ENCODE assay signal across 9 mouse cellular contexts in the genomic region with DNA sequence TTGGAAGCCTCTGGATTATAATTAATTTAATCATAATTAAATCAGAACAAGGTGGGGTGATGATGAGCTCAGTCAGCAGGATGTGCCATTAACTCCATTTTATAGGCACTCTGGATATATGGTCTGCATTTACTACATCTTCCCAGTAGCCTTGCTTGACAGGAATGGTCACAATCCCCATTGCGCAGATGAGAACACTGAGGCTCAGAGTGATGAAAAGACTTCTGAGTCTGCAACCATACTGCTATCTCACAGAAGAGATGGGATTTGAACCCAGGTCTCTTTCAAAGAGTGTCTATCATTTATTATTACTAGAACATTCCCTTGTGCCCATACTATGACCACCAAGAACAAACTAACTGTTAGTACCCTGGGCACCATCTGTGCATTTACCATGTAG. TPM values are rescaled to one million over a fixed set of nuclear protein-coding genes. Genes with fewer than 3 reads are reported as not detected.
DNase-seq lines count a peak whose midpoint lies in the region; ATAC-seq and TF ChIP-seq lines count a peak whose summit lies in the region.
"Had no signal": no experiment of that assay in that cellular context is flagged by ENCODE, and none has a peak within 500 bp of the region (broad histone marks: within the 10 kb centered on the region; RNA-seq: fewer than 3 reads in every experiment).

No protein-coding gene starts in this region.

- no peak for DNase-seq in heart, postnatal 14 days
- peak; percentile 21 for DNase-seq in adipocyte (ENCODE audit: low spot score)
- DNase-seq in midbrain, embryonic 10.5 days (ENCODE audit: low spot score): no peak
- no peak for DNase-seq in left cerebral cortex, adult 2 months (ENCODE audit: extremely low spot score in 1 of 2, low spot score in 2 of 2)
- DNase-seq: kidney, adult 11 months had no signal

- peak overlapping the region; percentile 58 for H3K9ac ChIP-seq in heart, embryonic 14.5 days (ENCODE audit: low read length)
- H3K9ac ChIP-seq in hindbrain, embryonic 15.5 days: no peak overlapping the region

- H3K36me3 ChIP-seq in heart, embryonic 14.5 days (ENCODE audit: control insufficient read depth, insufficient read depth, low read length): peaks cover 13% of the 10 kb centered on the region
- no peaks in the 10 kb centered on the region for H3K36me3 ChIP-seq in hindbrain, embryonic 15.5 days
- no peaks in the 10 kb centered on the region for H3K36me3 ChIP-seq in midbrain, embryonic 10.5 days

- peak overlapping the region; percentile 33 to 43; a peak in 3 of 4 replicates for H3K4me3 ChIP-seq in heart, embryonic 14.5 days (ENCODE audit: control insufficient read depth in 1 of 2, insufficient read depth in 1 of 2, low read depth in 1 of 2, low read length in 2 of 2)
- no peak overlapping the region for H3K4me3 ChIP-seq in hindbrain, embryonic 15.5 days
- 0 out of 2 replicates have a peak overlapping the region, but pooled peaks have one; percentile 20 for H3K4me3 ChIP-seq in midbrain, embryonic 10.5 days
- H3K4me3 ChIP-seq in left cerebral cortex, adult 2 months: no peak overlapping the region

- no peaks in the 10 kb centered on the region for H3K9me3 ChIP-seq in heart, embryonic 14.5 days (ENCODE audit: control insufficient read depth, low read length)
- H3K9me3 ChIP-seq in hindbrain, embryonic 15.5 days: no peaks in the 10 kb centered on the region
- no peaks in the 10 kb centered on the region for H3K9me3 ChIP-seq in midbrain, embryonic 10.5 days (replicated peaks)

- 100% methylated on average over 1 of the region's 1 CpGs for WGBS in heart, embryonic 14.5 days
- WGBS in hindbrain, embryonic 15.5 days: 100% methylated on average over 1 of the region's 1 CpGs
- WGBS in midbrain, embryonic 10.5 days: 97% methylated on average over 1 of the region's 1 CpGs

- TF ChIP-seq CTCF in left cerebral cortex, adult 2 months (IDR thresholded peaks at IDR 0.05): no peak

- no peaks in the 10 kb centered on the region for H3K27me3 ChIP-seq in heart, embryonic 14.5 days (ENCODE audit: control insufficient read depth, insufficient read depth, low read length)
- peaks cover 4% of the 10 kb centered on the region; the same call in 1 of the 2 replicates for H3K27me3 ChIP-seq in hindbrain, embryonic 15.5 days
- peaks cover 24% of the 10 kb centered on the region for H3K27me3 ChIP-seq in midbrain, embryonic 10.5 days (ENCODE audit: low read depth, poor library complexity, severe bottlenecking)

- peak overlapping the region; percentile 75 to 76; a peak in 3 of 4 replicates for H3K27ac ChIP-seq in heart, embryonic 14.5 days (replicated peaks in 1 of 2; ENCODE audit: control insufficient read depth in 1 of 2, insufficient read depth in 1 of 2, low read depth in 2 of 2, low read length in 2 of 2)
- H3K27ac ChIP-seq in hindbrain, embryonic 15.5 days (replicated peaks): peak overlapping the region; percentile 58; the same call in 1 of the 2 replicates
- H3K27ac ChIP-seq in midbrain, embryonic 10.5 days (replicated peaks): peak overlapping the region; percentile 76
- no peak overlapping the region for H3K27ac ChIP-seq in left cerebral cortex, adult 2 months

- intact Hi-C loops in heart, postnatal 14 days (cut with DNase I): no loop called here
- intact Hi-C loops in left cerebral cortex, adult 2 months (cut with DNase I): no loop called here

- no peak for ATAC-seq in heart, embryonic 14.5 days (ENCODE audit: insufficient number of reproducible peaks, insufficient read depth, low FRiP score, low read depth)
- no peak for ATAC-seq in hindbrain, embryonic 15.5 days (ENCODE audit: low FRiP score, low read depth)
- no peak for ATAC-seq in megakaryocyte progenitor cell, adult 5-6 weeks (replicated peaks; ENCODE audit: poor library complexity)
- no peak for ATAC-seq in erythroid progenitor cell, adult 5-6 weeks (replicated peaks; ENCODE audit: low FRiP score, poor library complexity, severe bottlenecking)

- peaks cover 24 to 46% of the 10 kb centered on the region in 2 experiments for H3K4me1 ChIP-seq in heart, embryonic 14.5 days (ENCODE audit: control insufficient read depth in 2 of 2, insufficient read depth in 2 of 2, low read length in 2 of 2)
- H3K4me1 ChIP-seq in hindbrain, embryonic 15.5 days (replicated peaks): peaks cover 24% of the 10 kb centered on the region
- H3K4me1 ChIP-seq in midbrain, embryonic 10.5 days: peaks cover 69% of the 10 kb centered on the region

- H3K4me2 ChIP-seq in heart, embryonic 14.5 days (ENCODE audit: low read length): peak overlapping the region; percentile 56
- H3K4me2 ChIP-seq in hindbrain, embryonic 15.5 days: no peak overlapping the region

RNA-seq across cellular contexts. Expression of gene Hspb8, which starts 2.5 kb away (rescaled TPM):
- polyA plus RNA-seq in heart, embryonic 14.5 days (2014; fragmentation: Nextera tagmentation; extraction: Ambion mirVana): 30.4 and 31.7 TPM in 2 replicates
- 100 to 1,000 TPM; 234 to 252 TPM for total RNA-seq in heart, postnatal 14 days (2021)
- polyA plus RNA-seq in hindbrain, embryonic 15.5 days (2015; fragmentation: Nextera tagmentation; extraction: Ambion mirVana): 6.7 and 8.7 TPM in 2 replicates
- polyA plus RNA-seq in midbrain, embryonic 10.5 days (2016; fragmentation: Nextera tagmentation; extraction: Ambion mirVana): 6.9 and 7.5 TPM in 2 replicates
- 0.20 TPM in 1 of 2 replicates, not detected in the other for total RNA-seq in megakaryocyte progenitor cell, adult 5-6 weeks (2015)
- not detected in 2 replicates for total RNA-seq in megakaryocyte progenitor cell, adult 5-6 weeks (2017)
- total RNA-seq in left cerebral cortex, adult 2 months (2021): 10 to 100 TPM; 11.0 to 12.6 TPM
- not detected in 2 replicates for total RNA-seq in erythroid progenitor cell, adult 5-6 weeks (2015; ENCODE audit: low replicate concordance)
- total RNA-seq in erythroid progenitor cell, adult 5-6 weeks (2017; ENCODE audit: low replicate concordance): not detected in 2 replicates

Comparison
In these comparisons a context has a peak if more than half of its experiments do, and no peak if none do; other contexts are left out.
1. H3K4me3 ChIP-seq: peak in heart, embryonic 14.5 days (2 of 2) and midbrain, embryonic 10.5 days (single experiment); none in hindbrain, embryonic 15.5 days (single experiment) and left cerebral cortex, adult 2 months (single experiment).
2. RNA of gene Hspb8, which starts 2.5 kb away (total RNA-seq): 234 to 252 TPM in heart, postnatal 14 days; 11.0 to 12.6 TPM in left cerebral cortex, adult 2 months, 0.20 TPM in megakaryocyte progenitor cell, adult 5-6 weeks and not detected in erythroid progenitor cell, adult 5-6 weeks; every median in the first group is over 10 times any median in the second.